Mouse (Mus musculus) erythroblast, embryonic 14.5 days (primary cell): ENCODE results near the gene Lamc1.

ENCODE experiments used
- GATA1 ChIP-seq: IDR thresholded peaks from 2 replicates; pipeline ENCODE4 v1.6.1; 2012; ENCODE audit warnings: low read length, inconsistent platforms, mixed read lengths
- TAL1 ChIP-seq: IDR thresholded peaks from 3 replicates; pipeline ENCODE4 v1.6.1; 2012; ENCODE audit warnings: low read length, inconsistent platforms, mixed read lengths

GRCm38 (mm10) chr1:153296035-153296434, 36.6 kb downstream of the Lamc1 start:
- TF ChIP-seq GATA1 (no peak), TAL1 (no peak)
